Mouse (Mus musculus): ENCODE data around the gene 6820408C15Rik. TPM values are rescaled to one million over a fixed set of nuclear protein-coding genes. Genes with fewer than 3 reads are reported as not detected.

The 6820408C15Rik gene
- polyA plus RNA-seq, 1 experiment = 8.1 TPM

DNA sequence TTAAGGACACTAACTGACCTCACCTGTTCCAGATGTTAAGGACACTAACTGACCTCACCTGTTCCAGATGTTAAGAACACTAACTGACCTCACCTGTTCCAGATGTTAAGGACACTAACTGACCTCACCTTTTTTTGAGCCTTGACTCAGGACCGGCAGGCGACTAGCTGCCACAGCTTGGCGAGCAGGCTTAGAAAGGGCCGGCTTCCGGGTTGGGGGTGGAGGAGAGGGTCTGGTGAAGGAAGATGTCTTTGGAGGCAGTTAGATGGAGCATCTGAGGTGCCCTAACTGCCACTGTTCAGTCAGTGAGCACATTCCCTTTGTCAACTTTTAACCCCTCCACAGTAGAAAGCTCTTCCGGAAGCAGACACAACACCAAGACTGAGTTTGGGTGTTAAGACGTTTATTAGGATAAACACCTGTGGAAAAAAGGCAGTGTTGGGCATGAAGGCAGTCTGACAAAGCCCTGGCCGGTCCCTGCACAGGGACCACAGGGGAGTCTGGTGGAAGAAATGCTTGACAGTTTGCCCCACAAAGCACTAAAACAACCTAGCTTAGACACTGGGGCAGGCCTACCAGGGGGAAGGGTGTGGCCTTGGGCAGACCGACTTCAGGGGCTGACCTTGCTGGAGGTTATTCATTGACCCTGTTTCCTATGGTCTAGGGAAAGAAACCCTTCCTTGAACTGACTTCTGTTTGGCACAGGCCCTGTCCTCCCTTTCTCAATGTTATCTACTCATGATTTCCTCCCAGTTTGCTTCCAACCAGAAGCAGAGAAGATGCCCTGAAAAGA lies 22.0 kb upstream of the 6820408C15Rik start:
- no peak for DNase-seq
- Histone ChIP-seq H3K4me1 (ENCODE audit: control insufficient read depth, insufficient read depth, low read length) (no peaks in the 10 kb centered on the region), H3K4me3 (replicated peaks; ENCODE audit: extremely low read depth, low read depth, low read length) (no peak overlapping the region)
- no peak for TF ChIP-seq CTCF (IDR thresholded peaks at IDR 0.05; ENCODE audit: insufficient read depth, low read length)
- TF ChIP-seq POLR2A (IDR thresholded peaks at IDR 0.05; ENCODE audit: borderline replicate concordance, extremely low read depth, low read depth, low read length) = no peak
- 63% methylated on average over 9 of the region's 9 CpGs for WGBS

DNA sequence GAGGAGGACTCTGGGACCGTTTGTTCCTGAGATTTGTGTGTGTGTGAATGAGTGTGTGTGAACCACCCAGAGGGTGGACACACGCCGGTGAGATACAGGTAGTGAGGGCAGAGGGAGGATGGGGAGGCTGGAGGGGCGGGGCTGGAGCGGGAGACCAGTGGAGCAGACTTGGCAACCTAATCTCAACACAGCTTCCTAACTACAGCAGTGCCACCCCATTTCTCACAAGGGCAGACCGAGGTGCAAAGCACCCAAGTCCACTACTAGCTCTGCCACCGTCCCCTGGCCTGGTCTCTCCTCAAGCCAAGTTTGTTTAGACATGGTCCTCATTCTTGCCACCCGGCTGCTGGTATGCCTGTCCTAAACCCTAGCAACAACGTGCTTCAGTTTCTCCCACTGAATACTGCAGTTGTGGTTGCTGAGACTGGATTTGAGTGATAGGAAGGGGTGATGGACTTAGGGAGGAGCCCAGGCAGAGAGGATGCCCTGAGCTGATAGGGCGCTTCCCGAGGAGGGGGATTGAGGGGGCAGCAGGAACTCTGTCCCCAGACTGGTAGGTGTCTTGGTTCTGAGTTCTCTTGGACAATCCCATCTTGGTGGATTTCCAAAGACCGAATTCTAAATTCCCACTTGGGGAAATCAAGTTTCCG lies 20.0 kb upstream of the 6820408C15Rik start:
- 40% methylated on average over 13 of the region's 13 CpGs for whole genome bisulfite sequencing
- H3K4me3 ChIP-seq (replicated peaks; ENCODE audit: extremely low read depth, low read depth, low read length) = no peak overlapping the region
- H3K4me1 ChIP-seq (ENCODE audit: control insufficient read depth, insufficient read depth, low read length) = peaks cover 3% of the 10 kb centered on the region; the same call in 1 of the 2 replicates
- no peak for DNase-seq
- no peak for TF ChIP-seq POLR2A (IDR thresholded peaks at IDR 0.05; ENCODE audit: borderline replicate concordance, extremely low read depth, low read depth, low read length)
- no peak for TF ChIP-seq CTCF (IDR thresholded peaks at IDR 0.05; ENCODE audit: insufficient read depth, low read length)

DNA sequence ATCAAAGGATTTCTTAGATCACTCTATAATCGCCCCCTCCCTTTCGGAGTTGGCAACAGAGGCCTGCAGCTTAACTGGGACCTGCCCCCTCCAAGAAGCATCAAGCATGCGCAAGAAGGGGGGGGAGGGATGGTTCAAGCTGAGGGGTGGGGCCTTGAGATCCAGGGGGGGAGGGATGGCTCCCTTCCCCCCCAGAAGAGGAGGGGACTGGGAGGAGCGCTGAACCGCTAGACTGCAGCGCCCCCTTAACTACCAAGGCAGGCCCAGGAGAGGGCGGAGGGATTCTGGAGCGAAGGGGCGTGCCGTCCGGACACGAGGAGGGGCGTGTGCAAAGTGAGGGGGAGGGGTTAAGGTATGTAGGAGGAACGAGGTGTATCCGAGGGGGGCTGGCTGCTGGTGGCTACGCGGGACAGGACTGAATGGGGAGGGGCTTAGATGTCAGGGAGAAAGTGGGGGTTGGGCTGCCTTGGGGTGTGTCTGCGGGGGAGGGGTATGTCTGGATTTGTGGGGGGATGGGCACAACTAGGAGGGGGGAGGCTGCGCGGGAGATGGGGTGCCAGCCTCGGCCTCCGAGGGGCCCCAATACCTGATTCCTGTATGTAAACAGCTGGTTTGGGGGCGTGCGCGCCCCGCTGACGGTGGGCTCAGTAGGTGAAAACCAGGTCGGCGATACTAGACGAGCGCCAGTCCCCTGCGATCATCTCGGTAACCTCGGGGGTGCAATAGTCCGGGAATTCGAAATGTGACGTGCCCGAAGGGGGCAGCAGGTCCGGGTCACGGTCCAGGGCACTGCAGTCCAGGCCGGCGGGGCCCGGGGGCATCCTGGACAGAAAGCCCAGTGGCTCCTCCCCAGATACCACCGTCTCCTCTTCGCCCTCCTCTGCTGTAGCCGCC lies 19.0 kb upstream of the 6820408C15Rik start:
- TF ChIP-seq POLR2A (IDR thresholded peaks at IDR 0.05; ENCODE audit: borderline replicate concordance, extremely low read depth, low read depth, low read length) (peak; percentile 15; the same call in 1 of the 2 replicates), CTCF (IDR thresholded peaks at IDR 0.05; ENCODE audit: insufficient read depth, low read length) (no peak)
- DNase-seq = peak; percentile 69
- peak overlapping the region; percentile 56 for H3K4me3 ChIP-seq (replicated peaks; ENCODE audit: extremely low read depth, low read depth, low read length)
- H3K4me1 ChIP-seq (ENCODE audit: control insufficient read depth, insufficient read depth, low read length) = peaks cover 3% of the 10 kb centered on the region; the same call in 1 of the 2 replicates
- 2% methylated on average over 45 of the region's 46 CpGs for WGBS

DNA sequence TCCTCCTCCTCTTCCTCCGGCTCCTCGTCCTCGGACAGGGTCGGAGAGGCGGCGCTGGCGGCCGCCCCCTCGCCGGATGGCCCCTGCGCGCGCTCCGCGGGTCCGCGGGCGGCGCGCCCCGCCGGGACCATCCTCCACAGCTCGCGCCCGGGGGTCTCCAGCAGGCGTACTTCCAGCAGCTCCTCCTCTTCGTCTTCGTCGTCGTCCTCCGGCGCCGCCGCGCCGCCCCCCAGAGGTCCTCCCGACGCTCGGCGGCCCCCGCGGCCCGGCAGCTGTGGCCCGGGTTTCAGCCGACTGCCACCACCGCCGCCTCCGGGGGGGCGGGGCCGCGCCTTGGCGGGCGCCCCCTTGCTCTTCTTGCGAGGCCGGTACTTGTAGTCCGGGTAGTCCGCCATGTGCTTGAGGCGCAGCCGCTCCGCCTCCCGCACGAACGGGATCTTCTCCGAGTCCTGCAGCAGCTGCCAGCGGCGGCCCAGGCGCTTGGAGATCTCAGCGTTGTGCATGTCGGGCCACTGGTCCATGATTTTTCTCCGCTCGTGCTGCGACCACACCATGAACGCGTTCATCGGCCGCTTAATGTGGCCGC lies 18.3 kb upstream of the 6820408C15Rik start:
- under 1% methylated on average over 77 of the region's 77 CpGs for WGBS
- TF ChIP-seq CTCF (IDR thresholded peaks at IDR 0.05; ENCODE audit: insufficient read depth, low read length) = no peak
- no peak for TF ChIP-seq POLR2A (IDR thresholded peaks at IDR 0.05; ENCODE audit: borderline replicate concordance, extremely low read depth, low read depth, low read length)
- H3K4me3 ChIP-seq (replicated peaks; ENCODE audit: extremely low read depth, low read depth, low read length) = peak overlapping the region; percentile 70
- DNase-seq = peak; percentile 60
- H3K4me1 ChIP-seq (ENCODE audit: control insufficient read depth, insufficient read depth, low read length) = peaks cover 3% of the 10 kb centered on the region; the same call in 1 of the 2 replicates

DNA sequence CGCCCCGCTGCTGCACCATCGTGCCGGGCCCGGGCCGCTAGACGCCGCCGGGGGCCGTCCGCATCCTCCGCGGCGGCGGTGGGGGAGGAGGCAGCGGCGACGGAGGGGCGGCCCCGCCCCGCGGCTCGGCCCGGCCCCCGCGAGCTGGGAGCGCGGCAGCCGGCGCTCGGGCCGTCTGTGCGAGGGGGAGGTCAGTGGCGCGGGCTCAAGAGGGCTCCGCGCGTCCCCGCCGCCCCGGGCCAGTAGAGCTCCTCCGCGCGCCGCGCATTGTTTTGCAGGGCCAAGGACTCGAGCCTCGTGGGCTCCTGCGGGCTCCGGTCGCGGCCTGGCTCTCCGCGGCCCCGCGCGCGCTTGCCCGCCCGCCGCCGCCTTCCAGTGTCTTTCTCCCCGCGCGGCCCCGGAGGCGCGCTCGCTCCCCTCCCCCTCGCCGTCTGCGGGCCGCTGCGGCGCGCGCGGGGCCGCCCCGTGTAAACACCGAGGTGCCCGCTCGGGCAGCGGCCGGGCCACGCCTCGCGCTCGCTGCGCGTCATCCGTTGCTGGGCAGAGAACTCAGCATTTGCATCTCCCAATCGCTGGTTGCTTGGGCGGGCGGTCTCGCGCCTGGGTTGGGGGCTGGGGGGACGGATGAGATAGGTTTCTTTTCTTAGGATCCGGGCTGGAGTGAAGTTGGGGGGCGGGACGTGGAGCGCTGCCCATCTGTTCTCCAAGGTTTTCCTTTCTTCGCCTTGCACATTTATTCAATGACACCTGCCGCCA lies 17.5 kb upstream of the 6820408C15Rik start, which contains the start of gene Sox12:
Gene Sox12 (minus strand): TSS at position 384 of the 756 bp plus-strand sequence.
- peak; percentile 96 for DNase-seq
- TF ChIP-seq POLR2A (IDR thresholded peaks at IDR 0.05; ENCODE audit: borderline replicate concordance, extremely low read depth, low read depth, low read length) (no peak), CTCF (IDR thresholded peaks at IDR 0.05; ENCODE audit: insufficient read depth, low read length) (no peak)
- Histone ChIP-seq H3K4me1 (ENCODE audit: control insufficient read depth, insufficient read depth, low read length) (peaks cover 3% of the 10 kb centered on the region; the same call in 1 of the 2 replicates), H3K4me3 (replicated peaks; ENCODE audit: extremely low read depth, low read depth, low read length) (peak within 1 kb of the TSS; percentile 70)
- WGBS = under 1% methylated on average over 100 of the region's 104 CpGs

DNA sequence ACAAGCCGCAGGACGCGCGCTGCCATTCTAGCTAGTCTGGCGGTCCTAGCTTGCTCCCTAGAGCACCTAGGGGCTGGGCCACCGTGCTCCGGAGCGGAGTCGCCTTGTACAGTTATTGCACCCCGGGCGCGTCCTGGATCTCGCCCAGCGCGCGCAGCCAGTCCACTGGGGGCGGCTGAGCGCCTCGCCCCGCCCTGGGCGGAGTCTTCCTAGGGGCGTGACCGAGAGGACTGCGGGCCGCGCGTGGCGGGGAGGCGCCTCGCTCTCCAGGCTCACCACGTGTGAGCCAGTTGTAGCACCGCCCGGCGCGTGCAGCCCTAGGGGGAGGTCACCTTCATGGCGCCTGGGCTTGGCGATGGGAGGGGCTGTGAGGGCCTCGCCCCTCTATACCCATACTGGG lies 16.7 kb upstream of the 6820408C15Rik start:
- TF ChIP-seq POLR2A (IDR thresholded peaks at IDR 0.05; ENCODE audit: borderline replicate concordance, extremely low read depth, low read depth, low read length) (0 out of 2 replicates have a peak, but pooled peaks have one; percentile 15), CTCF (IDR thresholded peaks at IDR 0.05; ENCODE audit: insufficient read depth, low read length) (no peak)
- peak; percentile 92 for DNase-seq
- H3K4me3 ChIP-seq (replicated peaks; ENCODE audit: extremely low read depth, low read depth, low read length) = peak overlapping the region; percentile 43
- WGBS = under 1% methylated on average over 38 of the region's 38 CpGs
- peaks cover 3% of the 10 kb centered on the region; the same call in 1 of the 2 replicates for H3K4me1 ChIP-seq (ENCODE audit: control insufficient read depth, insufficient read depth, low read length)

DNA sequence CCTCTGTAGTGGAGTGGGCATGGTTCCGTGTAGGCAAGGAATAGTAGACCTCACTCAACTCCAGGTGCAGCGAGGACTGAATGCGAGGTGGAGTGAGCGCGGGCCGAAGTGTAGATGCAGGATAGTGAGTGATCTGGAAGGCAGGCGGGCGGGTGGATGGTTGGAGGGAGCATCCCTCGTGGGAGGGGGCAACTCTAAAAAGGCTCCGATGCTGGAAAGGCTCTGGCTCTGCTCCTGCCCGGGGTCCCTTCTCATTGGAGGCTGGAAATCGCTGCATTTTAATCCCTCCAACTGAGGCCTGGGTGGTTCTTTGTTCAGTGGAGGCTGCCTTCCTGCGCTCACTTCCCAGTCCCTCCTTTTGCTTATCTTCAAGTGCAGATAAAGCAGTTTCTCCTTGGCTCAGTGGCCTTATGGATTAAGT lies 16.3 kb upstream of the 6820408C15Rik start:
- Histone ChIP-seq H3K4me3 (replicated peaks; ENCODE audit: extremely low read depth, low read depth, low read length) (peak overlapping the region; percentile 35), H3K4me1 (ENCODE audit: control insufficient read depth, insufficient read depth, low read length) (peaks cover 3% of the 10 kb centered on the region; the same call in 1 of the 2 replicates)
- no peak for TF ChIP-seq CTCF (IDR thresholded peaks at IDR 0.05; ENCODE audit: insufficient read depth, low read length)
- TF ChIP-seq POLR2A (IDR thresholded peaks at IDR 0.05; ENCODE audit: borderline replicate concordance, extremely low read depth, low read depth, low read length) = no peak
- no peak for DNase-seq
- WGBS = 6% methylated on average over 13 of the region's 13 CpGs

DNA sequence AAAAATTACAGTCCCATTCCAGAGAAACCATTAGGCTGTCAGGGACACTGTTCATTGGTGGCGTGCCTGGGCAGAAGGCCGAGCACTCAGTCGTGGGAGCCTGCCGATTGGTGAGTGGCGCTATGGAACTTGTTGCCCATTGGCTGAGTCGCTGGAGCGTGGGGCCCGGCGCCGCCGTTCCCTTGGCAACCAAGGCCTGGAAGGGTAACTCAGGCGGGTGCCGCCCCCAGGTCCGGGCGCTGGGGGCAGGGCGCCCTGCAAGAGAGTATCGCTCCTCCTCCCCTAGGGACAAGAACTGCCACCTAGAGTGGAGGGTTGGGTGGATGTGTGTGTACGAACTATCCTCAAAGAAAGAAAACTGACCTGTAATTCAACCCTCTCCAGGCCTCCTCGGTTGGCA lies 9.3 kb upstream of the 6820408C15Rik start:
- WGBS = under 1% methylated on average over 19 of the region's 19 CpGs
- DNase-seq = peak; percentile 87
- no peak for TF ChIP-seq CTCF (IDR thresholded peaks at IDR 0.05; ENCODE audit: insufficient read depth, low read length)
- TF ChIP-seq POLR2A (IDR thresholded peaks at IDR 0.05; ENCODE audit: borderline replicate concordance, extremely low read depth, low read depth, low read length) = no peak
- Histone ChIP-seq H3K4me3 (replicated peaks; ENCODE audit: extremely low read depth, low read depth, low read length) (peak overlapping the region; percentile 39), H3K4me1 (ENCODE audit: control insufficient read depth, insufficient read depth, low read length) (0 out of 2 replicates have a peak, but pooled peaks cover 5% of the 10 kb centered on the region)

Measured in lung, adult 2 months (tissue).